Mouse (Mus musculus) right cerebral cortex, postnatal 36 days (tissue): ENCODE measurements around the gene Exd2.
"Not testable (repeated sequence)": the region's sequence is repeated elsewhere in the genome, so short reads cannot be mapped to it uniquely, and the experiment has no call there.

Experiments used
- DNase-seq, 2 experiments: peaks; one replicate each; pipeline ENCODE4 v3.0.0; 2022; ENCODE audit warnings: low spot score in 2 of 2, mixed read lengths in 1 of 2

Exd2 gene

GRCm38 (mm10) chr12:80462942-80463651, at the start of gene Exd2:
Gene Exd2 (plus strand): TSS chr12:80463095.
- peak; percentile 88 to 89 for DNase-seq

GRCm38 (mm10) chr12:80415100-80415499, 47.8 kb upstream of the Exd2 start:
- DNase-seq = no peak

- DNase-seq = no peak
Measured at GRCm38 (mm10) chr12:80427683-80428082, 35.2 kb upstream of the Exd2 start.

- no peak for DNase-seq
Measured at GRCm38 (mm10) chr12:80433266-80433665, 29.6 kb upstream of the Exd2 start.

- DNase-seq = peak in 1 of 2 experiments; percentile 8
Measured at GRCm38 (mm10) chr12:80434601-80434960, 28.3 kb upstream of the Exd2 start.

- DNase-seq = peak; percentile 47 to 50
Measured at GRCm38 (mm10) chr12:80434961-80435691, 27.8 kb upstream of the Exd2 start.

- no peak for DNase-seq
Measured at GRCm38 (mm10) chr12:80435887-80436286, 27.0 kb upstream of the Exd2 start.

- DNase-seq = peak; percentile 63 to 72
Measured at GRCm38 (mm10) chr12:80436336-80436976, 26.4 kb upstream of the Exd2 start, which contains the start of gene Dcaf5. Gene Dcaf5 (minus strand): TSS chr12:80436601.

GRCm38 (mm10) chr12:80437051-80437675, 25.7 kb upstream of the Exd2 start:
- no peak for DNase-seq

- no peak for DNase-seq
Measured at GRCm38 (mm10) chr12:80440957-80441356, 21.9 kb upstream of the Exd2 start.

- no peak for DNase-seq
Measured at GRCm38 (mm10) chr12:80444525-80445109, 18.3 kb upstream of the Exd2 start.

- no peak for DNase-seq
Measured at GRCm38 (mm10) chr12:80453506-80453905, 9.4 kb upstream of the Exd2 start.

GRCm38 (mm10) chr12:80458033-80458432, 4.9 kb upstream of the Exd2 start:
- DNase-seq = no peak

- not testable (repeated sequence) for DNase-seq
Measured at GRCm38 (mm10) chr12:80462292-80462896, 501 bp upstream of the Exd2 start.

GRCm38 (mm10) chr12:80463666-80464269, 873 bp downstream of the Exd2 start:
- DNase-seq = peak in 1 of 2 experiments; percentile 14

- DNase-seq = no peak
Measured at GRCm38 (mm10) chr12:80470206-80470605, 7.3 kb downstream of the Exd2 start.

- DNase-seq = no peak
Measured at GRCm38 (mm10) chr12:80471926-80472325, 9.0 kb downstream of the Exd2 start.

GRCm38 (mm10) chr12:80473731-80474130, 10.8 kb downstream of the Exd2 start:
- no peak for DNase-seq

- DNase-seq = no peak
Measured at GRCm38 (mm10) chr12:80479986-80480385, 17.1 kb downstream of the Exd2 start.

GRCm38 (mm10) chr12:80483397-80483796, 20.5 kb downstream of the Exd2 start:
- no peak for DNase-seq

- no peak for DNase-seq
Measured at GRCm38 (mm10) chr12:80493311-80493710, 30.4 kb downstream of the Exd2 start.
